Mouse (Mus musculus) spleen, adult 2 months (tissue): ENCODE measurements around the gene Siglec1. TPM values are rescaled to one million over a fixed set of nuclear protein-coding genes. Genes with fewer than 3 reads are reported as not detected.

ENCODE experiments used
- DNase-seq, 2 experiments: peaks; one replicate each; pipeline versions ENCODE4 v3.0.0 to v3.0.0-alpha.2; 2012 to 2021; ENCODE audit warnings: low spot score in 2 of 2, low read depth in 1 of 2
- H3K27ac ChIP-seq: fragments of 200-500 bp; 2 replicates; pipeline ENCODE4 v1.5.1; 2012; ENCODE audit warnings: low read length, inconsistent platforms; ENCODE audit not compliant: insufficient read depth
- H3K27me3 ChIP-seq: fragments of 200-500 bp; 2 replicates; pipeline ENCODE4 v1.6.1; 2012; ENCODE audit warnings: mild to moderate bottlenecking, moderate library complexity, low read length, inconsistent platforms; ENCODE audit not compliant: control insufficient read depth, insufficient read depth
- H3K36me3 ChIP-seq: fragments of 200-500 bp; 2 replicates; pipeline ENCODE4 v1.6.1; 2012; ENCODE audit warnings: mild to moderate bottlenecking, low read length, inconsistent platforms; ENCODE audit not compliant: control insufficient read depth, insufficient read depth
- H3K4me1 ChIP-seq: fragments of 200-500 bp; 2 replicates; pipeline ENCODE4 v1.6.1; 2011; ENCODE audit warnings: inconsistent platforms; ENCODE audit not compliant: control insufficient read depth, insufficient read depth, insufficient read length
- H3K4me3 ChIP-seq: fragments of 200-500 bp; 2 replicates; pipeline ENCODE4 v1.5.1; 2011; ENCODE audit warnings: mild to moderate bottlenecking, inconsistent platforms; ENCODE audit not compliant: insufficient read depth, insufficient read length; ENCODE audit errors: extremely low read depth
- CTCF ChIP-seq: fragments of 200-500 bp; IDR thresholded peaks from 2 replicates; pipeline ENCODE4 v1.5.1; 2011; ENCODE audit warnings: mild to moderate bottlenecking, inconsistent platforms; ENCODE audit not compliant: insufficient read depth, insufficient read length, insufficient replicate concordance; ENCODE audit errors: extremely low read depth
- POLR2A ChIP-seq: fragments of 200-500 bp; IDR thresholded peaks from 2 replicates; pipeline ENCODE4 v1.6.1; 2011; ENCODE audit warnings: low read depth, low read length, inconsistent platforms
- WGBS: fragments of 180-500 bp; shearing (Covaris S2); methylation state at CpG from one replicate; pipeline ENCODE4 v1.1.7; 2018; 5-methylcytosine and 5-hydroxymethylcytosine counted together
- polyA plus RNA-seq: library from polyadenylated mRNA; depleted of rRNA; stranded (reverse); fragments of >200 nt; gene quantifications from 2 replicates; pipeline ENCODE4 v1.2.3, GENCODE M21; 2012

Gene Siglec1
- polyA plus RNA-seq, 1 experiment: 42.3 TPM

DNA sequence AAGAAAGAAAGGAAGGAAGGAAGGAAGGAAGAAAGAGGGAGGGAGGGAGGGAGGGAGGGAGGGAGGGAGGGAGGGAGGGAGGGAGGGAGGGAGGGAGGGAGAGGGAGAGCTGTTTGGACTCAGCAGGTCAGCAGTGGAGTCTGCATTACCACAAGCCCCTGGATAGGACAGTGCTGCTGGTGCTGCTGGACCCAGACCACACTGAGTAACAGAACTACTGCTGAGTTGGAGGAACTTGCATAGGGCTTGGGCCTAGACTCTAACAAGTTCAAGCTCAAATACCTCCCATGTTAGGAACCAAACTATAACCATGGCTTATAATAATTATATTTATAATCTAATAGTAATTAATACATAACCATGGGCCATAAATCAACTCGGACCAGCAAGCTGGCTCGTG is 44.3 kb upstream of the Siglec1 start:
- WGBS: 93% methylated on average over 2 of the region's 2 CpGs
- H3K27me3 ChIP-seq: no peaks in the 10 kb centered on the region
- no peak for TF ChIP-seq CTCF
- TF ChIP-seq POLR2A: no peak
- H3K4me1 ChIP-seq: peaks cover 10% of the 10 kb centered on the region
- H3K36me3 ChIP-seq: no peaks in the 10 kb centered on the region
- no peak for DNase-seq
- H3K27ac ChIP-seq: no peak overlapping the region
- no peak overlapping the region for H3K4me3 ChIP-seq

GRCm38 (mm10) chr2:131129836-131130235 is 43.3 kb upstream of the Siglec1 start:
- no peak for DNase-seq
- H3K27me3 ChIP-seq: no peaks in the 10 kb centered on the region
- no peak overlapping the region for H3K27ac ChIP-seq
- WGBS: 74% methylated on average over 5 of the region's 5 CpGs
- no peak overlapping the region for H3K4me3 ChIP-seq
- TF ChIP-seq CTCF: no peak
- TF ChIP-seq POLR2A: no peak
- H3K4me1 ChIP-seq: peaks cover 7% of the 10 kb centered on the region
- H3K36me3 ChIP-seq: no peaks in the 10 kb centered on the region

DNA sequence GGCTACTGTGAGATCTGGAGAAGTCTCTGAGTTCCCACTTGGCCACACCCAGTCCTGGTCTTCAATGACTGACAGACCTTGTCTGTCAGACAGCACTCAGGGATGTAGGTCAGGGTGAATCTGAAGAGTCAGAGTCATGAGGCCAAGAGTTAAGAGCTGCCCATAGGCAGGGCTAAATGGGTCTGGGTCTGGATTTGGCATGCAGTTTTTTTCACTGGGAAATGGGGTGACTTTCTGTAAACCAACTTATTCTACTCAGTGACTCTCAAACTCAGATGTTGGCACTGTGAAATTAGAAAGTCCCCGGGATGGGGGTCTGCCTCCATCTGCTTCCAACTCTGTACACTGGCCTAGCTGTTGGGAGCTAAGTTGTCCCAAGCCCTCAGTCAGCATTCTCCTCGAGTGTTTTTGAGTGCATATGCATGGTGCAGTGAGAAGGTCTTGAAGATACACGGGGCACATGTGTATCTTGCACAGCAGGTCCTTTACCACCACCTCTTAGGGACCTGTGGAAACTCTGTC is 42.1 kb upstream of the Siglec1 start:
- TF ChIP-seq POLR2A: no peak
- no peak for TF ChIP-seq CTCF
- Histone ChIP-seq H3K4me3 (no peak overlapping the region), H3K36me3 (no peaks in the 10 kb centered on the region), H3K27me3 (no peaks in the 10 kb centered on the region), H3K27ac (no peak overlapping the region), H3K4me1 (peaks cover 7% of the 10 kb centered on the region)
- no peak for DNase-seq
- WGBS: 68% methylated on average over 3 of the region's 3 CpGs

- Histone ChIP-seq H3K4me3 (no peak overlapping the region), H3K4me1 (peaks cover 7% of the 10 kb centered on the region), H3K27me3 (no peaks in the 10 kb centered on the region), H3K27ac (no peak overlapping the region), H3K36me3 (no peaks in the 10 kb centered on the region)
- 80% methylated on average over 5 of the region's 5 CpGs for WGBS
- TF ChIP-seq POLR2A (no peak), CTCF (no peak)
- DNase-seq: no peak
Observed at GRCm38 (mm10) chr2:131128211-131128610, 41.6 kb upstream of the Siglec1 start.

GRCm38 (mm10) chr2:131127161-131127730 is 40.7 kb upstream of the Siglec1 start, which contains the start of gene Hspa12b:
Gene Hspa12b (plus strand): TSS chr2:131127280.
- no peak for TF ChIP-seq CTCF
- TF ChIP-seq POLR2A: no peak
- DNase-seq: no peak
- Histone ChIP-seq H3K36me3 (no peaks in the 10 kb centered on the region), H3K4me1 (peaks cover 7% of the 10 kb centered on the region), H3K27ac (no peak within 1 kb of the TSS), H3K27me3 (no peaks in the 10 kb centered on the region), H3K4me3 (peak within 1 kb of the TSS; percentile 23; the same call in 1 of the 2 replicates)
- 7% methylated on average over 28 of the region's 28 CpGs for WGBS

DNA sequence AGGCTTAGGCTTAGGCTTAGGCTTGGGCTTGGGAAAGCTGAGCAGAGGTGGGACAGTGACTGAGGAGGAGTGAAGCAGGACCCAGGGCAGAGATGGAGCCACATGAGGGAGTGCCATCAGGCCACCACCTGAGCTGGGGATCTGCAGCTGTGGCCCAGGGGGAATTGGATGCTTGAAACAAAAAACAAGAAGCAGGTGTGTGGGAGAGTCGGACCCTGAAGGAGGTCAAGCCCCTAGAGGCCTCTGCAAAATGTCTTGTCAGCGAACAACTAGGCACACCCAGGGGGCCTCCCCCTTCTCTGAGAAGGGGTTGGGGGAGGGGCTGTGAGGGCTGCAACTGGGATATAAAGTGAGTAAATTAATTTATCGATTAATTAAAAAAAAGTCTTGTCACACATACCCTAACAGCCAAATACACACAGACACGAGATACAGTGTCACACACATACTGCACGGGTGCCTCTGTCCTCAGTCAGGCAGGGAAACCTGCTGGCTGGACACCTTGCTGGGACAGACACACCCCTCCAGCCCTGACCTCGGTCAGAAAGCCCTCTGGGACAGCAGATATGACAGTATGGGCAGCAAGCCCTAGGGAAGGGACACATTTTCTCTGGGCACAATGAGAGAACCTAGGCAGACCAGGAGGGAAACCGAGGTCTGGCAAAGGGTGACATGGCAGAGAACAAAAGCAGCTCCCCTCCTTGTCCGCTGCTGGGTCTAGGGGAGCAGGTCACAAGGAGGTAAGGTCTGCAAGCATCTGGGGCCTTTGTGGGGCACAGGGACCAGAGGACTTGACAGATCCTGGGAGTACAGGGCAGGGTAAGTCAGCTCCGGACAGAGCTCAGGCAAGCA is 39.6 kb upstream of the Siglec1 start:
- Histone ChIP-seq H3K36me3 (no peaks in the 10 kb centered on the region), H3K27me3 (no peaks in the 10 kb centered on the region), H3K4me1 (peaks cover 7% of the 10 kb centered on the region), H3K4me3 (no peak overlapping the region), H3K27ac (no peak overlapping the region)
- no peak for TF ChIP-seq POLR2A
- no peak for TF ChIP-seq CTCF
- WGBS: 74% methylated on average over 9 of the region's 9 CpGs
- DNase-seq: no peak
